Mouse (Mus musculus) forebrain, embryonic 13.5 days (tissue): ENCODE measurements around the gene 1700012B07Rik. TPM values are rescaled to one million over a fixed set of nuclear protein-coding genes. Genes with fewer than 3 reads are reported as not detected.

Experiments used
- ATAC-seq: fragments of 200-750 bp; cut with Nextera tagmentation; 2 replicates; pipeline ENCODE4 v1.8.0; 2017
- H3K27ac ChIP-seq: fragments of 300-500 bp; sonication (generic); 2 replicates; pipeline ENCODE4 v1.5.1; 2015; ENCODE audit warnings: inconsistent platforms, mild to moderate bottlenecking, moderate library complexity
- H3K27me3 ChIP-seq: fragments of 300-500 bp; sonication (generic); 2 replicates; pipeline ENCODE4 v1.6.1; 2015; ENCODE audit warnings: mild to moderate bottlenecking, inconsistent platforms
- H3K36me3 ChIP-seq: fragments of 300-500 bp; sonication (generic); 2 replicates; pipeline ENCODE4 v1.6.1; 2015; ENCODE audit warnings: mild to moderate bottlenecking, inconsistent platforms; ENCODE audit not compliant: poor library complexity, severe bottlenecking
- H3K4me1 ChIP-seq: fragments of 300-500 bp; sonication (generic); 2 replicates; pipeline ENCODE4 v1.6.1; 2015; ENCODE audit warnings: inconsistent platforms
- H3K4me2 ChIP-seq: fragments of 300-500 bp; sonication (generic); 2 replicates; pipeline ENCODE4 v1.6.1; 2015; ENCODE audit warnings: inconsistent platforms, mild to moderate bottlenecking, moderate library complexity
- H3K4me3 ChIP-seq: fragments of 300-500 bp; sonication (generic); 2 replicates; pipeline ENCODE4 v1.5.1; 2015; ENCODE audit warnings: mild to moderate bottlenecking, inconsistent platforms
- H3K9ac ChIP-seq: fragments of 300-500 bp; sonication (generic); 2 replicates; pipeline ENCODE4 v1.6.1; 2015; ENCODE audit warnings: mild to moderate bottlenecking, inconsistent platforms
- H3K9me3 ChIP-seq: fragments of 300-500 bp; sonication (generic); replicated peaks from 2 replicates; pipeline ENCODE4 v1.6.1; 2016; ENCODE audit warnings: inconsistent platforms
- WGBS: fragments of 180-500 bp; shearing (Covaris S2); methylation state at CpG from one replicate; pipeline ENCODE4 v1.1.7; 2015; 5-methylcytosine and 5-hydroxymethylcytosine counted together
- polyA plus RNA-seq: library from polyadenylated mRNA; unstranded; fragments of >200 nt; fragmentation: Nextera tagmentation; extraction: Ambion mirVana; gene quantifications from 2 replicates; pipeline ENCODE4 v1.2.1, GENCODE M21; 2015

The 1700012B07Rik gene
- polyA plus RNA-seq, 1 experiment from 2014 or later, result not detected

GRCm38 (mm10) chr11:109863951-109864350 is 36.1 kb upstream of the 1700012B07Rik start:
- Histone ChIP-seq H3K4me2 (no peak overlapping the region), H3K36me3 (no peaks in the 10 kb centered on the region), H3K9ac (no peak overlapping the region), H3K27me3 (no peaks in the 10 kb centered on the region), H3K9me3 (no peaks in the 10 kb centered on the region), H3K4me1 (0 out of 2 replicates have a peak, but pooled peaks cover 5% of the 10 kb centered on the region), H3K4me3 (no peak overlapping the region), H3K27ac (no peak overlapping the region)
- 93% methylated on average over 7 of the region's 7 CpGs for WGBS
- no peak for ATAC-seq

GRCm38 (mm10) chr11:109863194-109863746 is 35.4 kb upstream of the 1700012B07Rik start:
- Histone ChIP-seq H3K4me1 (0 out of 2 replicates have a peak, but pooled peaks cover 5% of the 10 kb centered on the region), H3K9me3 (no peaks in the 10 kb centered on the region), H3K27ac (no peak overlapping the region), H3K4me3 (no peak overlapping the region), H3K9ac (no peak overlapping the region), H3K4me2 (no peak overlapping the region), H3K36me3 (no peaks in the 10 kb centered on the region), H3K27me3 (no peaks in the 10 kb centered on the region)
- ATAC-seq, result peak; percentile 25; the same call in 1 of the 2 replicates
- 72% methylated on average over 9 of the region's 9 CpGs for WGBS

- no peaks in the 10 kb centered on the region for H3K27me3 ChIP-seq
These were observed 32.7 kb upstream of the 1700012B07Rik start for GRCm38 (mm10) chr11:109860508-109860907.

GRCm38 (mm10) chr11:109859939-109860469 is 32.2 kb upstream of the 1700012B07Rik start:
- Histone ChIP-seq H3K36me3 (no peaks in the 10 kb centered on the region), H3K9me3 (no peaks in the 10 kb centered on the region), H3K4me2 (peak overlapping the region; percentile 25; the same call in 1 of the 2 replicates), H3K27ac (no peak overlapping the region), H3K4me1 (0 out of 2 replicates have a peak, but pooled peaks cover 5% of the 10 kb centered on the region), H3K9ac (no peak overlapping the region), H3K4me3 (no peak overlapping the region), H3K27me3 (no peaks in the 10 kb centered on the region)
- 0 out of 2 replicates have a peak, but pooled peaks have one; percentile 22 for ATAC-seq
- 72% methylated on average over 14 of the region's 14 CpGs for WGBS

More at GRCm38 (mm10) chr11:109860508-109860907, 32.7 kb upstream of the 1700012B07Rik start:
- no peak overlapping the region for H3K4me3 ChIP-seq
- H3K4me1 ChIP-seq, result 0 out of 2 replicates have a peak, but pooled peaks cover 5% of the 10 kb centered on the region
- H3K4me2 ChIP-seq, result peak overlapping the region; percentile 25; the same call in 1 of the 2 replicates
- 9% methylated on average over 10 of the region's 10 CpGs for WGBS
- no peaks in the 10 kb centered on the region for H3K9me3 ChIP-seq
- ATAC-seq, result peak; percentile 74
- H3K27ac ChIP-seq, result no peak overlapping the region
- no peak overlapping the region for H3K9ac ChIP-seq
- H3K36me3 ChIP-seq, result no peaks in the 10 kb centered on the region

- Histone ChIP-seq H3K36me3 (no peaks in the 10 kb centered on the region), H3K4me3 (no peak overlapping the region), H3K9ac (no peak overlapping the region), H3K27me3 (no peaks in the 10 kb centered on the region), H3K4me2 (no peak overlapping the region), H3K4me1 (0 out of 2 replicates have a peak, but pooled peaks cover 5% of the 10 kb centered on the region), H3K9me3 (no peaks in the 10 kb centered on the region), H3K27ac (no peak overlapping the region)
- no peak for ATAC-seq
- 86% methylated on average over 4 of the region's 4 CpGs for WGBS
These were observed 31.6 kb upstream of the 1700012B07Rik start for GRCm38 (mm10) chr11:109859441-109859840.

GRCm38 (mm10) chr11:109857086-109857485 is 29.2 kb upstream of the 1700012B07Rik start:
- 91% methylated on average over 10 of the region's 10 CpGs for WGBS

GRCm38 (mm10) chr11:109854056-109854455 is 26.2 kb upstream of the 1700012B07Rik start:
- ATAC-seq, result no peak
- H3K27me3 ChIP-seq, result no peaks in the 10 kb centered on the region
- no peak overlapping the region for H3K9ac ChIP-seq
- H3K27ac ChIP-seq, result no peak overlapping the region
- H3K4me2 ChIP-seq, result no peak overlapping the region
- no peaks in the 10 kb centered on the region for H3K36me3 ChIP-seq
- WGBS, result 89% methylated on average over 8 of the region's 8 CpGs
- no peak overlapping the region for H3K4me3 ChIP-seq
- H3K9me3 ChIP-seq, result no peaks in the 10 kb centered on the region
- 0 out of 2 replicates have a peak, but pooled peaks cover 3% of the 10 kb centered on the region for H3K4me1 ChIP-seq

More at GRCm38 (mm10) chr11:109857086-109857485, 29.2 kb upstream of the 1700012B07Rik start:
- Histone ChIP-seq H3K9me3 (no peaks in the 10 kb centered on the region), H3K27ac (no peak overlapping the region), H3K4me3 (no peak overlapping the region), H3K36me3 (no peaks in the 10 kb centered on the region), H3K27me3 (no peaks in the 10 kb centered on the region), H3K4me1 (0 out of 2 replicates have a peak, but pooled peaks cover 8% of the 10 kb centered on the region), H3K9ac (no peak overlapping the region), H3K4me2 (no peak overlapping the region)
- ATAC-seq, result no peak

- H3K4me2 ChIP-seq, result no peak overlapping the region
- ATAC-seq, result no peak; the same call in 1 of the 2 replicates
- no peak overlapping the region for H3K9ac ChIP-seq
- 0 out of 2 replicates have a peak, but pooled peaks cover 3% of the 10 kb centered on the region for H3K4me1 ChIP-seq
- no peaks in the 10 kb centered on the region for H3K36me3 ChIP-seq
- no peak overlapping the region for H3K27ac ChIP-seq
- H3K4me3 ChIP-seq, result no peak overlapping the region
- no peaks in the 10 kb centered on the region for H3K9me3 ChIP-seq
- 51% methylated on average over 17 of the region's 17 CpGs for WGBS
- H3K27me3 ChIP-seq, result no peaks in the 10 kb centered on the region
These were observed 25.6 kb upstream of the 1700012B07Rik start for GRCm38 (mm10) chr11:109853228-109853966.

GRCm38 (mm10) chr11:109851996-109852395 is 24.1 kb upstream of the 1700012B07Rik start:
- no peak overlapping the region for H3K9ac ChIP-seq
- WGBS, result 87% methylated on average over 4 of the region's 4 CpGs
- no peaks in the 10 kb centered on the region for H3K9me3 ChIP-seq
- no peak for ATAC-seq
- H3K4me3 ChIP-seq, result no peak overlapping the region
- no peak overlapping the region for H3K4me2 ChIP-seq
- H3K36me3 ChIP-seq, result no peaks in the 10 kb centered on the region
- H3K27me3 ChIP-seq, result no peaks in the 10 kb centered on the region
- H3K27ac ChIP-seq, result no peak overlapping the region
- H3K4me1 ChIP-seq, result 0 out of 2 replicates have a peak, but pooled peaks cover 3% of the 10 kb centered on the region

- 72% methylated on average over 7 of the region's 7 CpGs for WGBS
These were observed 18.5 kb upstream of the 1700012B07Rik start for GRCm38 (mm10) chr11:109846343-109846742.

GRCm38 (mm10) chr11:109845601-109846000 is 17.8 kb upstream of the 1700012B07Rik start:
- Histone ChIP-seq H3K27ac (no peak overlapping the region), H3K9me3 (no peaks in the 10 kb centered on the region), H3K4me3 (no peak overlapping the region), H3K9ac (no peak overlapping the region), H3K36me3 (no peaks in the 10 kb centered on the region), H3K27me3 (no peaks in the 10 kb centered on the region), H3K4me2 (no peak overlapping the region), H3K4me1 (no peaks in the 10 kb centered on the region)
- 76% methylated on average over 4 of the region's 4 CpGs for WGBS
- no peak for ATAC-seq

More at GRCm38 (mm10) chr11:109846343-109846742, 18.5 kb upstream of the 1700012B07Rik start:
- no peak overlapping the region for H3K4me3 ChIP-seq
- no peak for ATAC-seq
- no peak overlapping the region for H3K4me2 ChIP-seq
- no peaks in the 10 kb centered on the region for H3K36me3 ChIP-seq
- H3K27ac ChIP-seq, result no peak overlapping the region
- H3K27me3 ChIP-seq, result no peaks in the 10 kb centered on the region
- no peak overlapping the region for H3K9ac ChIP-seq
- no peaks in the 10 kb centered on the region for H3K9me3 ChIP-seq
- H3K4me1 ChIP-seq, result no peaks in the 10 kb centered on the region

GRCm38 (mm10) chr11:109844466-109844865 is 16.6 kb upstream of the 1700012B07Rik start:
- no peak overlapping the region for H3K4me2 ChIP-seq
- no peak overlapping the region for H3K9ac ChIP-seq
- WGBS, result 86% methylated on average over 5 of the region's 5 CpGs
- no peaks in the 10 kb centered on the region for H3K36me3 ChIP-seq
- no peak overlapping the region for H3K27ac ChIP-seq
- no peaks in the 10 kb centered on the region for H3K27me3 ChIP-seq
- ATAC-seq, result no peak
- no peaks in the 10 kb centered on the region for H3K9me3 ChIP-seq
- no peak overlapping the region for H3K4me3 ChIP-seq
- H3K4me1 ChIP-seq, result no peaks in the 10 kb centered on the region
